Mouse (Mus musculus) MEL (cell line): ENCODE results near the gene Tubb2b. TPM values are rescaled to one million over a fixed set of nuclear protein-coding genes. Genes with fewer than 3 reads are reported as not detected.

Source experiments
- DNase-seq: peaks from one replicate; pipeline ENCODE4 v3.0.0; 2011; ENCODE audit warnings: low read depth, low spot score
- H3K27ac ChIP-seq: 2 replicates; pipeline ENCODE4 v1.5.1; 2012; ENCODE audit warnings: low read depth, mild to moderate bottlenecking, control low read depth, low read length, moderate library complexity; ENCODE audit not compliant: control insufficient read depth
- H3K27me3 ChIP-seq, 2 experiments: fragments of 150-350 bp in 1 of 2; sonication (generic) in 1 of 2; 2 replicates each; pipeline ENCODE4 v1.6.1; 2012; ENCODE audit warnings: low read length in 2 of 2, mild to moderate bottlenecking in 2 of 2, improper control_type of control experiment in 1 of 2, moderate library complexity in 1 of 2; ENCODE audit not compliant: insufficient read depth in 2 of 2, control insufficient read depth in 1 of 2
- H3K36me3 ChIP-seq, 2 experiments: 2 replicates each; pipeline ENCODE4 v1.6.1; 2012 to 2014; ENCODE audit warnings: low read length in 2 of 2, improper control_type of control experiment in 1 of 2, inconsistent platforms in 1 of 2, mild to moderate bottlenecking in 1 of 2; ENCODE audit not compliant: insufficient read depth in 2 of 2, control insufficient read depth in 1 of 2
- H3K4me1 ChIP-seq, 2 experiments: fragments of 150-350 bp in 1 of 2; sonication (generic) in 1 of 2; 2 replicates each; pipeline ENCODE4 v1.6.1; 2012; ENCODE audit warnings: low read length in 2 of 2, improper control_type of control experiment in 1 of 2, mild to moderate bottlenecking in 1 of 2; ENCODE audit not compliant: insufficient read depth in 2 of 2, control insufficient read depth in 1 of 2
- H3K4me3 ChIP-seq, 2 experiments: fragments of 150-350 bp in 1 of 2; sonication (generic) in 1 of 2; 2 replicates each; pipeline ENCODE4 v1.5.1; 2012; ENCODE audit warnings: low read depth in 2 of 2, low read length in 2 of 2, mild to moderate bottlenecking in 2 of 2, moderate library complexity in 2 of 2, control low read depth in 1 of 2, improper control_type of control experiment in 1 of 2; ENCODE audit not compliant: control insufficient read depth in 1 of 2, insufficient read depth in 1 of 2
- H3K79me2 ChIP-seq: 2 replicates; pipeline ENCODE4 v1.6.1; 2012; ENCODE audit warnings: mild to moderate bottlenecking, low read length, moderate library complexity; ENCODE audit not compliant: control insufficient read depth, poor library complexity, insufficient read depth
- H3K9ac ChIP-seq: 2 replicates; pipeline ENCODE4 v1.6.1; 2012; ENCODE audit warnings: low read depth, mild to moderate bottlenecking, control low read depth, low read length, moderate library complexity; ENCODE audit not compliant: control insufficient read depth, poor library complexity, severe bottlenecking
- H3K9me3 ChIP-seq: fragments of 150-350 bp; sonication (generic); replicated peaks from 2 replicates; pipeline ENCODE4 v1.6.1; 2012; ENCODE audit warnings: mild to moderate bottlenecking, low read length, improper control_type of control experiment, moderate library complexity; ENCODE audit not compliant: insufficient read depth
- CHD2 ChIP-seq: IDR thresholded peaks from 2 replicates; pipeline ENCODE4 v1.6.1; 2011; ENCODE audit warnings: low read length, improper control_type of control experiment
- EP300 ChIP-seq, 2 experiments: IDR thresholded peaks; 2 replicates each; pipeline ENCODE4 v1.6.1; 2011; ENCODE audit warnings: improper control_type of control experiment in 2 of 2, low read length in 2 of 2, low read depth in 1 of 2, mild to moderate bottlenecking in 1 of 2
- ETS1 ChIP-seq: IDR thresholded peaks from 2 replicates; pipeline ENCODE4 v1.6.1; 2012; ENCODE audit warnings: low read depth, mild to moderate bottlenecking, inconsistent platforms, low read length, improper control_type of control experiment, moderate library complexity
- GABPA ChIP-seq: IDR thresholded peaks from 2 replicates; pipeline ENCODE4 v1.6.1; 2012; ENCODE audit warnings: low read depth, mild to moderate bottlenecking, inconsistent platforms, low read length, improper control_type of control experiment, moderate library complexity
- GATA1 ChIP-seq: IDR thresholded peaks from 2 replicates; pipeline ENCODE4 v1.6.1; 2011; ENCODE audit warnings: low read depth, low read length, improper control_type of control experiment
- KAT2A ChIP-seq: conservative IDR thresholded peaks from 2 replicates; pipeline ENCODE4 v1.6.1; 2012; ENCODE audit warnings: low read depth, low read length, improper control_type of control experiment, inconsistent platforms
- MAFK ChIP-seq: IDR thresholded peaks from 2 replicates; pipeline ENCODE4 v1.6.1; 2011; ENCODE audit warnings: low read depth, mild to moderate bottlenecking, low read length, improper control_type of control experiment, borderline replicate concordance
- MAX ChIP-seq: IDR thresholded peaks from 2 replicates; pipeline ENCODE4 v1.6.1; 2011; ENCODE audit warnings: low read length, improper control_type of control experiment
- MYC ChIP-seq: IDR thresholded peaks from 2 replicates; pipeline ENCODE4 v1.6.1; 2011; ENCODE audit warnings: low read depth, mild to moderate bottlenecking, low read length, improper control_type of control experiment, moderate library complexity
- NELFE ChIP-seq: IDR thresholded peaks from 2 replicates; pipeline ENCODE4 v1.6.1; 2011; ENCODE audit warnings: low read depth, low read length, improper control_type of control experiment
- POLR2A ChIP-seq, 2 experiments: IDR thresholded peaks; 2 replicates each; pipeline ENCODE4 v1.6.1; 2011 to 2012; ENCODE audit warnings: low read length in 2 of 2, mild to moderate bottlenecking in 2 of 2, control low read depth in 1 of 2, improper control_type of control experiment in 1 of 2, low read depth in 1 of 2, moderate library complexity in 1 of 2; ENCODE audit not compliant: control insufficient read depth in 1 of 2, insufficient read depth in 1 of 2, poor library complexity in 1 of 2
- RAD21 ChIP-seq: IDR thresholded peaks from 2 replicates; pipeline ENCODE4 v1.6.1; 2011; ENCODE audit warnings: mild to moderate bottlenecking, low read depth, low read length, improper control_type of control experiment
- RCOR1 ChIP-seq: IDR thresholded peaks from 2 replicates; pipeline ENCODE4 v1.6.1; 2012; ENCODE audit warnings: low read depth, mild to moderate bottlenecking, inconsistent platforms, low read length, improper control_type of control experiment
- SIN3A ChIP-seq: IDR thresholded peaks from 2 replicates; pipeline ENCODE4 v1.6.1; 2012; ENCODE audit warnings: low read length, improper control_type of control experiment, inconsistent platforms
- TAL1 ChIP-seq: IDR thresholded peaks from 2 replicates; pipeline ENCODE4 v1.6.1; 2012; ENCODE audit warnings: mild to moderate bottlenecking, inconsistent platforms, low read length, moderate library complexity, mixed read lengths
- TCF12 ChIP-seq: IDR thresholded peaks from 2 replicates; pipeline ENCODE4 v1.6.1; 2014; ENCODE audit warnings: low read depth, mild to moderate bottlenecking, inconsistent platforms, low read length, improper control_type of control experiment, moderate library complexity
- USF1 ChIP-seq: IDR thresholded peaks from 2 replicates; pipeline ENCODE4 v1.6.1; 2014; ENCODE audit warnings: low read depth, mild to moderate bottlenecking, inconsistent platforms, low read length, improper control_type of control experiment, moderate library complexity
- ZC3H11A ChIP-seq: IDR thresholded peaks from 2 replicates; pipeline ENCODE4 v1.6.1; 2012; ENCODE audit warnings: low read depth, mild to moderate bottlenecking, inconsistent platforms, low read length, improper control_type of control experiment
- ZKSCAN1 ChIP-seq: IDR thresholded peaks from 2 replicates; pipeline ENCODE4 v1.6.1; 2012; ENCODE audit warnings: low read depth, mild to moderate bottlenecking, inconsistent platforms, low read length, improper control_type of control experiment, moderate library complexity
- ZMIZ1 ChIP-seq: IDR thresholded peaks from 2 replicates; pipeline ENCODE4 v1.6.1; 2012; ENCODE audit warnings: low read depth, mild to moderate bottlenecking, inconsistent platforms, low read length, improper control_type of control experiment, moderate library complexity
- ZNF384 ChIP-seq: IDR thresholded peaks from 2 replicates; pipeline ENCODE4 v1.6.1; 2012; ENCODE audit warnings: low read depth, mild to moderate bottlenecking, inconsistent platforms, low read length, improper control_type of control experiment
- polyA plus RNA-seq, 2 experiments: library from polyadenylated mRNA; stranded (reverse) in 1 of 2; unstranded in 1 of 2; fragments of >175 nt in 1 of 2; fragments of >200 nt in 1 of 2; gene quantifications; 2 replicates each; pipeline versions ENCODE4 v1.2.1 to v1.2.4; 2012; ENCODE audit warnings: low replicate concordance in 2 of 2, low read depth in 1 of 2; ENCODE audit not compliant: insufficient read length in 2 of 2, insufficient read depth in 1 of 2, missing spikeins in 1 of 2
- total RNA-seq: library from RNA; depleted of rRNA; stranded (reverse); fragments of 300-350 nt; gene quantifications from 2 replicates; pipeline ENCODE4 v1.2.3, GENCODE M21; 2012

Tubb2b gene
- total and polyA plus RNA-seq, 3 experiments = 1.4 to 10.6 TPM; not detected in 1

DNA sequence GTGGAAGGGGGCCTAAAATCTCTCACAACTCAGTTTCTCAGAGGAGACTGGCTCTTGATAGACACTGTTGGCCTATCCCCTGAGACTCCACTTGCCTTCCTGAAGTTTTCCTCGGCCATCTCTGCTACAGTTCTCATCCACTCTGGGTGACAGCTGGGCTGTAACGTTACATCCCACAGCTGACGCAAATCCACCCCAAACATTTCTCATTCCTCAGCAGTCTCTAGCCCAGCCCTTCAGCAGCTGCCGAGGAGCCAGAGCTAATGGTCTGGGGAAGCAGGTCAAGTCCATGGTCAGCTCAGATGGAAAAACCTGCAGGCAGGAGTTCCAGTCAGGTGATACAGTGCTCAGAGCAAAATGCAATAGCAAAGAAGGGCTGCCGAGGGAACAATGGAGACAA, 19.2 kb downstream of the Tubb2b start:
- H3K4me3 ChIP-seq = no peak overlapping the region
- H3K9ac ChIP-seq = no peak overlapping the region
- H3K9me3 ChIP-seq = no peaks in the 10 kb centered on the region
- H3K4me1 ChIP-seq = peaks cover 16 to 19% of the 10 kb centered on the region in 2 experiments
- DNase-seq = no peak
- no peaks in the 10 kb centered on the region for H3K79me2 ChIP-seq
- no peak for TF ChIP-seq GABPA
- TF ChIP-seq KAT2A = no peak
- no peak for TF ChIP-seq TAL1
- TF ChIP-seq CHD2 = no peak
- TF ChIP-seq EP300 (IDR thresholded peaks at IDR 0.05; ENCODE audit: low read depth in 1 of 2, low read length in 2 of 2) = no peak
- peaks cover 0 to 18% of the 10 kb centered on the region in 2 experiments; a peak in 2 of 4 replicates for H3K36me3 ChIP-seq
- H3K27me3 ChIP-seq = no peaks in the 10 kb centered on the region
- H3K27ac ChIP-seq = no peak overlapping the region

DNA sequence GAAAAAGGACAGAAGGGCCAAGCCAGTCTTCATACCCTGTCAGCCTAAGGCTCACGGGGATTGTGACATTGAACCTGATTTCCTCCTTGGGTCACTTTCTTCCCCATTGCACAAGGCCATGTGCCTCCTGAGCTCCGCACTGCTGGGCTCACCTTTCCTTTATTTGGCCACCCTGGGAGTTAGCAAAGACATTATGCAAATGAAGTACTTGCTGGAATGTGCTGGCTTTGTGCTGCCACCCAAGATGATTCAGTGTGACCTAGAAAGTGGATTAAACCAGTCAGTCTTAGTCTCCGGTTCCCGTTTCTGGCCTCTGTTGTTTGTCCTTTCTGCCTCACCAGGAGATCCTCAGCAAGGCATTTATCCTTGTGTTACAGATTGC, 20.6 kb downstream of the Tubb2b start:
- Histone ChIP-seq H3K79me2 (no peaks in the 10 kb centered on the region), H3K9ac (no peak overlapping the region), H3K4me3 (no peak overlapping the region)
- TF ChIP-seq KAT2A (no peak), MAFK (no peak), RCOR1 (no peak), ETS1 (no peak), TAL1 (no peak), EP300 (IDR thresholded peaks at IDR 0.05; ENCODE audit: low read depth in 1 of 2, low read length in 2 of 2) (no peak), ZNF384 (no peak), NELFE (no peak), ZMIZ1 (no peak), ZKSCAN1 (no peak)
- TF ChIP-seq, all 39 proteins: peak for 0
- no peak for DNase-seq
- H3K36me3 ChIP-seq = peaks cover 0 to 9% of the 10 kb centered on the region in 2 experiments; a peak in 2 of 4 replicates
- H3K4me1 ChIP-seq = peaks cover 7 to 11% of the 10 kb centered on the region in 2 experiments; a peak in 3 of 4 replicates
- no peaks in the 10 kb centered on the region for H3K27me3 ChIP-seq
- no peak overlapping the region for H3K27ac ChIP-seq
- no peaks in the 10 kb centered on the region for H3K9me3 ChIP-seq

DNA sequence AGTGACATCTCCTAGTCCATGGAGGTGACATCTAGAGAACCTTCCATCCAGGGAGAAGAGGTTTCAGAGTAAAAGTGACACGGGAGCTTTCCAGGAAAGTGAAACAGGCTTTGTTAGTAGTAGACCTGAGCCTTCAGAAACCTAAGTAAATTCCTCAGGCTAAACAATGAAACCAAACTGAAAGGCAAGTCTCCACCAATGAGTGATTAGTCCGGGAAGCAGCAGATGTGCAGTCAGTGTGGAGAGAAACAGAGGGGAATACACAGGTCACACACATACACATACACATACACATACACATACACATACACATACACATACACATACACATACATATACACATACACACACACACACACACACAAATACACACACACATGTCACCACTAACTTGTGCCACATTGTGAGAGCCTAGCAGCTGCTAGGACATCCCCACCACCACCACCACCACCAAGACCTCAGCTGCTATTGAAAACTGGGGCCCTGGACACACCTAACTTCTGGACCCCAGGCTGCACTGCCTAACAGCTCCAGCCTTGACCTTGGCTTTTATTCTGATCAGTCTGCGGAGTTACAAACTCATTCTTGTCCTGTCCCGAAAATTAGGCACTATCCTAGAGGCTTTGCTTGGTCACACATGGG, 21.1 kb downstream of the Tubb2b start:
- no peak overlapping the region for H3K4me3 ChIP-seq
- TF ChIP-seq SIN3A (no peak), ZNF384 (no peak), MYC (no peak), RCOR1 (no peak), TAL1 (no peak), RAD21 (no peak), USF1 (no peak), TCF12 (no peak), KAT2A (no peak), POLR2A (IDR thresholded peaks at IDR 0.05; ENCODE audit: control insufficient read depth in 1 of 2, insufficient read depth in 1 of 2, low read depth in 1 of 2, low read length in 2 of 2, poor library complexity in 1 of 2) (no peak), ZKSCAN1 (no peak), ZC3H11A (no peak), MAX (no peak), EP300 (IDR thresholded peaks at IDR 0.05; ENCODE audit: low read depth in 1 of 2, low read length in 2 of 2) (no peak), CHD2 (no peak), GABPA (no peak), GATA1 (no peak)
- no peak overlapping the region for H3K27ac ChIP-seq
- H3K9me3 ChIP-seq = no peaks in the 10 kb centered on the region
- no peak for DNase-seq
- H3K9ac ChIP-seq = no peak overlapping the region
- H3K4me1 ChIP-seq = peaks cover 5 to 6% of the 10 kb centered on the region in 2 experiments; a peak in 3 of 4 replicates
- no peaks in the 10 kb centered on the region for H3K79me2 ChIP-seq
- peaks cover 0 to 7% of the 10 kb centered on the region in 2 experiments; a peak in 2 of 4 replicates for H3K36me3 ChIP-seq
- H3K27me3 ChIP-seq = no peaks in the 10 kb centered on the region
